Mouse (Mus musculus) inflammation-experienced regulatory T-cells, adult 6 months (primary cell): ENCODE data around the gene Gm49383. TPM values are rescaled to one million over a fixed set of nuclear protein-coding genes. Genes with fewer than 3 reads are reported as not detected.

ENCODE experiments used
- ATAC-seq: one replicate; pipeline ENCODE4 v1.8.0; 2017
- polyA plus RNA-seq, 3 experiments: library from polyadenylated mRNA; unstranded; fragments of 100-300 nt; shearing (Covaris generic); gene quantifications; one replicate each; pipeline ENCODE4 v1.2.1; 2017

Gm49383 gene
- polyA plus RNA-seq = 10 to 100 TPM in 1 of 3 experiments, 1 to 10 TPM in 2; 6.9 to 16.1 (median 8.8) TPM

DNA sequence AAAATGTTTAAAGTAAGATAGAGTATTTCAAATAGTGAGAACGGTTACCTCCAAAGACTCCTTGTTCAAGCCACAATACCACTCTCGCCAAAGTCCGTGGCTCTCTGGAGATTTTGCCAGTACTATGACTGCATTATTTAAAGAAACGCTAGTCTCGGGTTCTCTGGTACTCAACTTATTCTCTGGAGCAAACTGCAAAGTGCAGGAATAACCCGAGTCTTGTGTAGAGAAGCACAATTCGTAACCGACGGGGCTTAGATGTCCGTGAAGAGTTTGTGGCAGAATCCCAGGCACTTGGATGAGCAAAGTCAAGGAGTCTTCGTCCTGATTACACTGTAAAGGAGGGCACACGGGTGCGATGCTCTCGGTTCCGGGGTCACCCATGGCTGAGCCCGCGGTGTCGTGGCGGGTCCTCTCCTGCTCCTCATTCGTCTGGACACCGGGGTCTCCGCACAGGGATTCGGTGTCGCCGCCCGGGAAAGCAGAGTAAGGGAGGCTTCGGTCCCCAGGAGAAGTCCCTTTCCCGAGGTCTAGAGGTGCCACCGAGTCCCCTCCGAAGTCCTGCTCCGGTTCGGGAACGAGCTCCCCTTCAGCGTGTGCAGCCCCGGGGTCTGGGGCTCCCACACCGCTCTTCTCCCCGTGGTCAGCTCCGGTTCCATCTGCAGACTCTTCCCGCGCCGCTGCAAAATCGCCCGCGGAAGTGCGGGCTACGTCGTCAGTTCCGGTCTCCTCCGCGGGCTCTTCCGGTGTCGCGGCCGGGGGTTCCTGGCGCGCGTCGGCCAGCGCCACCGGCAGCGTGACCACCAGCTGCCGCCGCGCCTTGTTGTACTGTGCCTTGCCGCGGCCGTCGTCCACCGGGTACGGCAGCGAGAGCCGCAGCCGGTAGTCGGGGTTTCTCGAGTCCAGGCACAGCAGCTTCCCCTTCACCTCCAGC lies at the start of gene Gm49383:
Gene Gm49383, minus strand, starts transcription at position 661 of the 934 bp plus-strand sequence.
- peak; percentile 70 for ATAC-seq

DNA sequence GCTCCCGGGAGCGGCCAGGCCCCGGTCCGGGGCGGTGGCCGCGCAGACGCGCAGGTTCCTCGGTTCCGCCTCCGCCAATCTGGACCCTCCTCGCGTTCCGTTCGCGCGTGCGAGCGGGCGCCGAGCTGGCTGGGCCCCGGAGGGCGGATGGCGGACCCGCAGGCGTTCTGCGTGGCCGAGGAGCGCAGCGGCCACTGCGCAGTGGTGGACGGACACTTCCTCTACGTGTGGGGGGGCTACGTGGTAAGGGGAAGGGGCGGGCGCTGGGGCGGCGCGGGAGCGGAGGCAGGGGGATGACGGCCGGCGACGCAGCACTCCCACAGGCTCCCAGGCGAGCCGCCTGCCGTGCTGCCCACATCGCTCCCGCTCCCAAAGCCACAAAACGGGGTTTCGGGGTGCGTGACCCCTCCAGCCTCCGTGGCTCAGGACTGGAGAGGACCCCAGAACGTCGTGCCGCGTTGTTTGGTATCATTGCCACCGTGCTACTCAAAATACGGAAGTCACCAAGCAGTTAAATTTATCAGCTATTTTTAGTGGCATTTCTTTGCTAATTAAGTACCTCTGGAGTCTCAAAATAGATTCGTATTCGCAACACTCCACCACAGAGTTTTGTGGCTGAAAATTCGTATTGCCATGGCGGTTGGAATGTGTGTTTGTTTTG lies 45.0 kb upstream of the Gm49383 start:
- peak; percentile 80 for ATAC-seq

DNA sequence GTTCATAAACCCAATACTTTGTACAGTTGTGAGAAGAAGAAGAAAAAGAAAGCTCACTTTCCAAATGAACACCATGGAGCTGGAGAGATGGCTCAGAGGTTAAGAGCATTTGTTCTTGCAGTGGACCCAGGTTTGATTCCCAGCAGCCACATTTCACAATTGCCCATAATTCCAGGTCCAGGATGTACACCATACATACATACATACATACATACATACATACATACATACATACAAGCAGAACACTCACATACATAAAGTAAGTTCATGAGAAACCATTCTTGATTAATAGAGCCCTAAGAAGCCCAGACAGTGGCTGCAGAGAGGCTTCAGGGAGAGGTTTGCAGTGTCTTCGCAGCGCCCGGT lies 44.5 kb upstream of the Gm49383 start:
- ATAC-seq = peak; percentile 30

DNA sequence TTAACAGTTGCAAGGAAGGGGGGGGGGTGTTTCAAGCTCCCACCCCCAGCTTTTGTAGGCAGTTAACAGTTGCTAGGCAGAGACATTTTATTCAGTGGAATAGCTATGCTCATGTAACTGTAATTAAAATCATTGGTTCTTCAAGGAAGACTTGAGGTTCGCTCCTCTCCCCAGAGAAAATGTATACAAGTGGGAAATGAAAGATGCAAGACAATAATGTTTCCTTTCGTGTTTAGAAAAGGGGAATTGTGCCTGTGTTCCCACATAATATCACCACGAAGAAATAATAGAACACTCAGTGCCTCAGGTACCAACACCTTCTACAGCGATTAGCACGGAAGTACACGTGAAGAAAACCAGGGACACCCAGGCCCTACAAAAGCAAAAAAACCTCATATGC lies 44.0 kb upstream of the Gm49383 start, which contains the start of gene Klhdc1:
Gene Klhdc1, plus strand, starts transcription at position 301 of the 400 bp plus-strand sequence.
- peak; percentile 7 for ATAC-seq

DNA sequence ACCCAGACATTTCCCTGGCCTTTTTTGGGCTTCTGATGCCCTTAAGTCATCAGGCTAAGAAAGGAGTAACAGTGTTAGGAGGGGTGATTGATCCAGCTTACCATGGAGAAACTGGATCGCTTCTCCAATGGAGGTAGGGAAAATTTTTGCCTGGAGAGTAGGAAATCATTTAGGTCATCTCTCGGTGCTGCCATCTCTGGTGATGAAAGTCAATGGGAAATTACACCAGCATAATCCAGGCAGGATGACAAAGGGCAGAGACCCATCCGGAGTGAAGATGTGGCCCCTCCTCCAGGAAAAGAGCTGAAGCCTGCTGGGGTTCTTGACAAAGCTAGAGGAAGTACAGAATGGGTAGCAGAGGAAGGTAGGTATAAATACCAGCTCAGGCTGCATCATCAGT lies 41.4 kb upstream of the Gm49383 start:
- ATAC-seq = no peak

DNA sequence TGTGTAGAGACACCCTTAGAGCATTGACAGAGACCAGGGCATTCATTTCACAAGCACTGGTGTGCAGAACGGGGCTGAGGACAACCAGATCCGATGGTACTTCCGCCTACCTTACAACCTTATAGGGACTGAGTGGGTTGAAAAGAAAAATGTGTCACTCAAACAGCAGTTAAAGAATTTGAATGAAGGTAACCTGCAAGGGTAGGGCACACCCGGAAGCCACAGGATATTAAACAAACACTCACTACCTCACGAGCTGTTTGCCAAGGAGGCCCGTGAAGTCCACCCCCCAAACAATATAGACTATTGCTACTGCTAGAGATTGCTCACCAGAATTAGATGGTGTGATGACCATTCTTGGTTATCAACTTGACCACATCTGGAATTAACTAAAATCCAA lies 38.9 kb upstream of the Gm49383 start:
- no peak for ATAC-seq

DNA sequence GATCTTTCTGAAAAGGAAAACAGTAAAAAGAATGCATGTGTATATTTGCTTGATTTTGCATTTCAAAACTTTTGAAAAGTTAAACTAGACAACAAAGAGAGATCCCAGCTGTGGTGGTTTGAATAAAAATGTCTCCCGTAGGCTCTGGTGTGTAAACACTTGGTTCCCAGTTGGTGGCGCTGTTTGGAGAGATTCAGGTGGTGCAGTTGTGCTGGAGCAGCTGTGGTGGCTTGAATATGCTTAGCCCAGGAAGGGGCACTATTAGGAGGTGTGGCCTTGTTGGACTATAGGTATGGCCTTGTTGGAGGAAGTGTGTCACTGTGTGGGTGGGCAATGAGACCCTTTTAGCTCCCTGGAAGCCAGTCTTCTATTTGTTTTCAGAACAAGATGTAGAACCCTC lies 32.3 kb upstream of the Gm49383 start:
- ATAC-seq = peak; percentile 34

DNA sequence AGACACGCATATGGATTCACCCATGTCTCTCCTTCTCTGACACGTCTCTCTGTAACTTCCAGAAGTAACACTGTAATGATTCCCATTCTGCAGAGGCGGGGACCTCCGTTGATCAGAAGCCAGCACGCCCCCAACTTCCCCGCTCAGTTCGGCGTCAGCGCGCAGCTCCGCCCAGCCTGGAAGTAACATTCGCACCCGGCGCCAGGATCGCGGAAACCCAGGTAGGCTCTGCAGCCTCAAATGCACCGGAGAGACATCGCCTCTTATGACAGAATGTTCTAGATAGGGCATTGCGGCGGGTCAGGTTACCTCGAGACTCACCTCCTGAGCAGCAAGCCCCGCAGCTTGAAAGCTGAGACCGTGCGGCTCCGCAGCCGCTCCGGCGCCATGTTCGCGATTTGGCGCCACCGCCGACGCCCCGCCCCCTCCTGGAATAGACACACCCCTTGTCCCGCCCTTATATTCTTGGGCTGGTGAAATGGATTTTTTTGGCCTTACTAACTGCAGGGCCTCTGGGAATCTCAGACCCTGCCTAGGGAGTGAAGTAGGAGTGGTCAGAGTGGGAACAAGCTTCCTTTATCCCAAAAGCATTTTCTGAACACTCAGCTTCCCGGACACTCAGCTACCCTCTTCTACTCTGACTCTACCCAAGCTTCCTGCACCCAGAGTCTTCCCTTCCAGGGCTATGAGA lies 31.0 kb upstream of the Gm49383 start, which contains the start of gene Pole2:
Gene Pole2, minus strand, starts transcription at position 420 of the 691 bp plus-strand sequence.
- peak; percentile 93 for ATAC-seq

DNA sequence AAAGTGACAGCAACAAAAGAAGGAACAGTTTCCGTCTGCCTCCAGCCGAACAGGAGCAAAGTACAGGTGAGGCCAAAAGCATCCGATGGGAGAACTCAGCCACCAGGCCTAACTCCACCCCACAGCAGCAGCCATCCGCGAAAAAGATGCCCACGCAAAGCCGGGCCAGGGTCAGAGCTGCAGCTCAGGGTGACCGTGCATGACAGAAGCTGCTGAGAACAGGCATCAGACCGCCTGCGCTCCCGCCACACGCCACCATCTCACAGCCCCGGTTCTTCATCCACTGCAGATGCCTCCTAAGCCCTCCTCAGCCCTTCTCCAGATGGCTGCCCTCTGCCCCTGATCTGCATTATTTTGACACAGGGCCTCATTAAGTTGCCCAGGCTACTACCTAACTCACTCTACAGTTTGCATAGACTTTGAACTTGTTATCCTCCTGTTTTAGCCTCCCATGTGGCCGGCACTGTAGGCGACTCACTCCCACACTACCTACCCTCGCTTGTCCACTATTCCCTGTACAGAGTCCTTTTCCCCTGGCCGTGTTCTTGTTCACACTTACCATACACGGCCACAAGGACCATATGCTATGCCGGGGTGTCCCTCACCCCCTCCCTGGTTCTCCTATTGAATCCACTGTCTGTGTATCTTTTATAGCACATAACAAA lies 23.8 kb upstream of the Gm49383 start:
- ATAC-seq = no peak

DNA sequence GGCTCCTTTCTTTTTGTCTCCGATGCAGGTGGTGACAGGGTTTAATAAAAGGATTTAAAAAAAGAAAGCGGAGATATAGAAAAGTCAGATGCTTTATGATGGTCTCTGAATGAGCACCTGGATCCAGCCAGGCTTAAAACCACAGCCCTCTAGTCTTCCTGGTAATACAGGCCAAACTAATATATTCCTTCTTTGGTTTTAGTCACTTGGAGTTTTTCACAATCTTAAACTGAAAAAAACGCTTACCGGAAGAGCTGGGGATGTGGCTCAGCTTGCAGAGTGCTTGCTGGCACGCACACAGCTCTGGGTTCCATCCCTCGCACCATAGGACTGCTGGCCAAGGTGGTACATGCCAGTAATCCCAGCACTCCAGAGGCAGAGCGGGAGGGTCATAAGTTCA lies 19.7 kb upstream of the Gm49383 start:
- no peak for ATAC-seq

DNA sequence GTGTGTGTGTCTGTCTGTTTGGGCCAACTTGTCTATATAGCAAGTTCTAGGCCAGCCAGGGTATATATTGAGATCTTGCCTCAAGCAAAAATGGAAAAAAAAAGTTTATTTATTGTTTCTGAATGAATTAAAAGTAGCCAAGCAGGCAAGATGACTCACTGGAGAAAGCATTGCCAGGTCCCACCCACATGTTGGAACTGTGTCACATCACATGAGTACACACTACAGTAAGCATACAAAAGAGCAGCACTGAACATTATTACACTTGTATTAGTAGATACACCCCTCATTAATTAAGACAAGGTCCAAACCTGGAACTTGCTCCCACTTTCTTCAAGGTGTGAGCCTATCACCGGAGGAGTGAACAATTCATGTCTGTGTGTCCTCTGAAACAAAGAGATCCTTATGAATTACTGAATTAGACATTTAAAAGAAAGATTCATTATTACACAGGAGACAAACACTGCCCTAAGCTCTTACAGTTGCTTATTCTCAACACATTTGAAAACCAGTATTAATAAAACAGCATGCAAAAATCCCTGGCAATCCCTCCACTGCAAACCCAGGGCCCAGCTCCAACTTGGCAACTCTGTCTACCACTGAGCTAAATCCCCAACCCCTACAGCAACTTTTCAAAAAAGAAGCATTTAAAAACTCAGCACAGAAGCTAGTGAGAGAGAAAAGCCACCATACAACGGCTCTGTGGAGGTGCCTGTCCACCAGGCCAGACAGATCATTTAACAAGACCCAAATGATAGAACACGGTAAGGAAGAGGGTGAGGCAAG lies 18.3 kb upstream of the Gm49383 start:
- no peak for ATAC-seq

DNA sequence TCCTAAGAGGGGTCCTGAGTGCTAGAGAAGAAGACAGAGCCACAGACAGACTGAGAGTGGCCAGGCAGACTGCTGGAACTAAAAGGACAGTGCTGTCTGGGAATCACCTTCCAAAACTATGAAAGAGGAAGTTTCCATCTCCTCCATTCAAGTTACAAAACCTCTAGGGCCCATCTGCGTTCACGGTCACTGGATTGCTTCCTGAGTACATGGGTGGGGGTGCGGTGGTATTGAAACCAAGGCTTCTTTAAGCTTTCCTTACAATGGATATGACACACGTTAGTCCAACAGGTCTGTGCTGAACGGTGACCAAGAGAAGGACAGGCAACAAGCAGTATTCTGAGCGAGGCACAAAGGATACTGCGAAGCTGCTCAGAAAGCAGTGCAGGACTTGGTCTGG lies 17.5 kb upstream of the Gm49383 start:
- no peak for ATAC-seq

DNA sequence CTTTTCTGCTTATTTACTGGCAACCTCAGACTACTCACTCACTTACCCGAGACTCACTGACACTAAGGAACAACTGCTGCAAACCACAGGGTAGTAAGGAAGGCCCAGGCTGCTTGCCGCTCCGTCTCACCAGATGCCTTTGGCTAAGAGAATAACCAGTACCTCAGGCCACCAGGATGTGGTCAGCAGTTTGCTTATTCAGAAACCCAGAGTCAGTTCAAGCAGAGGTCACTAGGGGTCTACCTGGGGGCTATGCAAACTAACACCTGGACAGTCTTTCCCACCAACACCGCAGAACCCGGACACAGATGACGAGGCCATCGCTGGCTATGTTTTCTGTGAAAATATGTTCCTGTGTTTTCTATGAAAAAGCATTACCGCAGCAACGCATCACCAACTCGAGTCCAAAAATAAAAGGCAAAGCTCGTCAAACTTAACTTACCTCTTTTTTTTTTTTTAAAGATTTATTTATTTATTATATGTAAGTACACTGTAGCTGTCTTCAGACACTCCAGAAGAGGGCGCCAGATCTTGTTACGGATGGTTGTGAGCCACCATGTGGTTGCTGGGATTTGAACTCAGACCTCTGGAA lies 16.4 kb upstream of the Gm49383 start:
- ATAC-seq = no peak

DNA sequence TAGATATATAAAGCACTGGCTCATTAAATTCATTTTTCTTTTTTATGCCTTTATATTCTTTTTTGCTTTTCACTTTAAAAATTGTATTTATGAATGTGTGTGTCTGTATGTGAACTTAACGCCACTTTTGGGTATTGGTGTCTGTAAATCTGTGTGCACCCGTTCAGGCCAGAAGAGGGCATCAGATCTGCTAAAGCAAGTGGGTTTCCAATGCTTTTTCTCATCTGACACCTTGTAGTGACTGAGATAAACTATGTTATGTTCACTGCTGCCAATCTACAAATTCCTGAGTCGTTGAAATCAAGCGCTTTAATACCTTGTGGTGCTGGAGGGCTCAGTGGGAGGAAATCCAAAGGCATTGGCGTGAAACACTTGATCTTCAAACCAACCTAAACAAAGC lies 14.2 kb upstream of the Gm49383 start:
- no peak for ATAC-seq

DNA sequence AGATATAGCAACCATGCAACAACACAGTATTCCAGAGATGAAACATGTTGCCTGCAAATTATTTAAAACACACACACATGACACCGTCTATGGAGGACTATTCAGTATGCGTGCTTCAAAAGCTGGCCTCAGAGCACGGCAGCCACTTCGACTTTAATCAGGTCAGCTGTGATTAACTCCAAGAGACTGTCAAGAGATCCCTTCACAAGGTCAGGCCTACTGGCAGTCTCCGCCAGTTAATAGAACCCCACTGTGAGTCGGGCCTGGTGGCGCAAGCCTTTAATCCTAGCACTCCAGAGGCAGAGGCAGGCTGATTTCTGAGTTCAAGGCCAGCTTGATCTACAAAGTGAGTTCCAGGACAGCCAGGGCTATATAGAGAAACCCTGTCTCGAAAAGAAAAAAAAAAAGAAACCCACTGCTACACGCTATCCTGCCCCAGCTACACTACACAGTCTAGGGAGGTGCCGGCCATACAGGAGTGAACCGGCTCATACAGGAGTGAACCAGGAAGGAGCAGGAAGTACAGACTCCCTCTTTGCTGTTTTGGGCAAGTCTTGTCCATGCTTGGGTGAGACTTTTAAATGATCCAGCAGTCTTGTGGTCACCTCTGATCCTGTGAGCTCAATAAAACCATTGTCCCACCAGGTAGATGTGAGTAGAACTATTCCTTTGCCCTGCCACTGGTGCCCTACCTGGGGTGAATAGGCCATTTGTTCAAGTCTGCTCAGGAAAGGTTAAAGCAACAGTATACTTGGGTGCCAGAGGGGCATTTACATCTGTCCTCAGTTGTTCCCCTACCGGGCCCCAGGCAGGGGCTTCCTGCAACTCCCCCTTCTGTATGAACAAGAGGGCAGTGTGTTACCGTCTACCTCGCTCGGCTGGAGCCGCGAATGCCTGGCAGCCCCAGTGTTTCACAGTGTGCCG lies 13.4 kb upstream of the Gm49383 start:
- no peak for ATAC-seq

DNA sequence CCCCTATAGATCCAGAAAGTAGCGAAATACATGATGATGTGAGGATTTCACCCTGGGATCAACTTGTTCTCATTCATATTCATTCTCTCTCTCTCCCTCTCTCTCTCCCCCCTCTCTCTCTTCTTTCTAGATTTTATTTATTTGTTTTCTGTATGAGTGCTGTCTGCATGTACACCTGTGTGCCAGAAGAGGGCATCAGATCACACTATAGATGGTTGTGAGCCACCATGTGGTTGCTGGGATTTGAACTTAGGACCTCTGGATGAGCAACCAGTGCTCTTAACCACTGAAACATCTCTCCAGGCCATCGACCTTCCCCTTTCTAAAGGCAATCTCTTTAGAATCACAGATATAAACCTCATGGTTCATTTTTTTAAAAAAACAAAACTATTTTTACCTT lies 11.6 kb upstream of the Gm49383 start:
- ATAC-seq = no peak

DNA sequence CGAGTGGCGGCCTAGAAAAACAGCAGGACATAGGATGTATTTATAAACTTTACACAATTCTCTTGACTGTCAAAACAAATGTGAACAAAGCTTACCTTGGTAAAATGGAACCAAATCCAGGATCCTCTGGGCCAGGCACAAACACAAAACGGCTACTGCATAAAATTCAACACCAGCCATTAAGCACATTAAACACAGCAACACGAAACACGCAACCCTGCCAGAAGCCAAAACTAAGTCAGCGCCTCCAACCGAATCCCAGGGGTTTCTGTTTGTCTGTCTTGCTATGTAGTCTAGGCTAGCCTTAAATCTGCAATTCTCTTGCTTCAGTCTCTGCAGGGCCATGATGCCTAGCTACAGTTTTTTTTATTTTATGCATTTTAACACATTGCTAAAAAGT lies 11.0 kb upstream of the Gm49383 start:
- no peak for ATAC-seq

DNA sequence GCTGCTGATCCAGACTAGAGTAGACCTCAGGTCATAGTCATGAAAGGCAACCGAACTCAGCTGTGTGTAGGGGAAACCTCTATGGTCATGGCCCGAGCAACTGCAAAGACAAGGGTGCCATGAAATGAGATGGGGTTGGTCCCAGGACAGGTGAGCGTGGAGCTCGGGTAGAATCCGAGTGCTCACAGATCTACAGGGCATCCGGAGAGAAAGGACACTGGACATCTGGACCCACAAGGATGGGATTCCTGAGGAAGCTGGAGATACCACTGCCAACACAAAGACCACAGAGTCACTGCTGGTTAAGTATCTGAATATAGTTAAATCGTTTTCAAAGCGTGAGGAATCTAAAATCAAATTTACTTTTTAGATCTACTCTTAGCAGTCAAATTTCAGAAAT lies 10.5 kb upstream of the Gm49383 start:
- no peak for ATAC-seq

DNA sequence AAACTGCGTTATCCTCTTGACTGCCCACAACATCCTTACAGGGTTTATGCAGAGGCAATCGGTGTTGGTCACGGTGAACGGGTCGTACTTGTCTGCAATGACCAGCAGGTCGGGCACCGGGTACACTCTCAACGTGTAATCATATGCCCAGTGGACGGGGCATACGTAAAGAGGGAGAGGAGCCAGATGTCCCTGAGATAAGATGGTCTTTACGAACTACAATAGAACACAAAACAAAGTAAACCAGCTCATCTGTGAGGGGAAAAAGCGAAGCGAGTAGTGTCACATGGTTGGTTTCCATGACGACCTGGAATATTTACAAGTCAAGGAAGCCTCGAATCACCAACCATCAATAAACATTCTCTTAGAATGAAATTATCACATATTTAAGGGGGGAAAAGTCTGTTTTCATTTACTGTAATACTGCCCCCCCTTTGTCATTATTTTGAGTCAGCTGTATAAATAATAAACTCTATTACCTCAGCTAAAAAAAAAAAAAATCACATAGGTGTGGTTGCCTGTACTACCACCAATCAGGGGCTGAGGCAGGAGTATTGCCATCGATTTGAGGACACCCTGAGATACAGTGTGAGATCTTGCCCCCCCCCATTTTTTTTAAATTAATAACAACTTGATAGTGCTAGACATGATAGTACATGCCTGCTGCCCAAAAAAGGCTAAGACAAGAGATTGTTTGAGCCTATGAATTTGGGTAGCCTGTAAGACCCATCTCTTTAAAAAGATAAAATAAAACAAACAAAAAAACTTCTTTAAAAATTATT lies 7.3 kb upstream of the Gm49383 start, which contains the start of gene Gm49384:
Gene Gm49384, minus strand, starts transcription at position 216 of the 782 bp plus-strand sequence.
- no peak for ATAC-seq
